Mouse (Mus musculus) spleen, adult 2 months (tissue): Measurements from ENCODE around the gene Sdhd.

Experiments used
- CTCF ChIP-seq: fragments of 200-500 bp; IDR thresholded peaks from 2 replicates; pipeline ENCODE4 v1.5.1; 2011; ENCODE audit warnings: mild to moderate bottlenecking, inconsistent platforms; ENCODE audit not compliant: insufficient read depth, insufficient read length, insufficient replicate concordance; ENCODE audit errors: extremely low read depth
- POLR2A ChIP-seq: fragments of 200-500 bp; IDR thresholded peaks from 2 replicates; pipeline ENCODE4 v1.6.1; 2011; ENCODE audit warnings: low read depth, low read length, inconsistent platforms

GRCm38 (mm10) chr9:50565940-50566339, 37.7 kb downstream of the Sdhd start:
- no peak for TF ChIP-seq POLR2A
- no peak for TF ChIP-seq CTCF
